In genomic region chr14:61274414-61275198, GRCm38 (mm10) we compare ENCODE assay signal across 8 mouse cellular contexts. TPM values are rescaled to one million over a fixed set of nuclear protein-coding genes. Genes with fewer than 3 reads are reported as not detected.
DNase-seq lines count a peak whose midpoint lies in the region; ATAC-seq and TF ChIP-seq lines count a peak whose summit lies in the region.

No protein-coding gene starts in this region.

- no peak overlapping the region for H3K9ac ChIP-seq in hindbrain, embryonic 12.5 days

- no peak overlapping the region for H3K27ac ChIP-seq in hindbrain, embryonic 12.5 days
- no peak overlapping the region for H3K27ac ChIP-seq in midbrain, embryonic 10.5 days (replicated peaks)

- WGBS in hindbrain, embryonic 12.5 days = 9% methylated on average over 38 of the region's 38 CpGs
- 10% methylated on average over 38 of the region's 38 CpGs for WGBS in midbrain, embryonic 10.5 days

- TF ChIP-seq CTCF in E14TG2a.4 (conservative IDR thresholded peaks at IDR 0.05; ENCODE audit: low read length) = no peak

- H3K9me3 ChIP-seq in E14TG2a.4 (ENCODE audit: low read length) = peaks cover 4% of the 10 kb centered on the region; the same call in 1 of the 2 replicates
- no peaks in the 10 kb centered on the region for H3K9me3 ChIP-seq in hindbrain, embryonic 12.5 days (replicated peaks)
- no peaks in the 10 kb centered on the region for H3K9me3 ChIP-seq in midbrain, embryonic 10.5 days (replicated peaks)

- no peak for ATAC-seq in hindbrain, embryonic 12.5 days (ENCODE audit: low FRiP score)
- ATAC-seq in activated CD4-positive, CD25-positive, alpha-beta regulatory T cell, adult 4 months = no peak

- peaks cover 9% of the 10 kb centered on the region; the same call in 1 of the 2 replicates for H3K4me1 ChIP-seq in E14TG2a.4 (replicated peaks; ENCODE audit: low read depth, low read length)
- peaks cover 13% of the 10 kb centered on the region for H3K4me1 ChIP-seq in hindbrain, embryonic 12.5 days
- H3K4me1 ChIP-seq in midbrain, embryonic 10.5 days = peaks cover 15% of the 10 kb centered on the region

- peak overlapping the region; percentile 74 for H3K4me3 ChIP-seq in E14TG2a.4 (replicated peaks; ENCODE audit: low read length)
- H3K4me3 ChIP-seq in hindbrain, embryonic 12.5 days = peak overlapping the region; percentile 17
- peak overlapping the region; percentile 38 for H3K4me3 ChIP-seq in midbrain, embryonic 10.5 days

- H3K4me2 ChIP-seq in hindbrain, embryonic 12.5 days (replicated peaks) = peak overlapping the region; percentile 39

- DNase-seq in R1 (ENCODE audit: low read depth, low spot score) = peak; percentile 11
- peak; percentile 14 for DNase-seq in midbrain, embryonic 10.5 days (ENCODE audit: low spot score)
- DNase-seq in yolk sac, embryonic 10.5 days (ENCODE audit: low spot score) = no peak
- DNase-seq in natural killer cell, adult 2 months (ENCODE audit: low spot score in 2 of 2) = no peak
- DNase-seq in spleen, adult 18-20 months = no peak

- peaks cover 31% of the 10 kb centered on the region for H3K27me3 ChIP-seq in E14TG2a.4 (ENCODE audit: insufficient read depth, low read length)
- peaks cover 39% of the 10 kb centered on the region for H3K27me3 ChIP-seq in hindbrain, embryonic 12.5 days
- peaks cover 56% of the 10 kb centered on the region for H3K27me3 ChIP-seq in midbrain, embryonic 10.5 days (ENCODE audit: low read depth, poor library complexity, severe bottlenecking)

- no peaks in the 10 kb centered on the region for H3K36me3 ChIP-seq in E14TG2a.4 (ENCODE audit: insufficient read depth, low read length)
- no peaks in the 10 kb centered on the region for H3K36me3 ChIP-seq in hindbrain, embryonic 12.5 days
- no peaks in the 10 kb centered on the region for H3K36me3 ChIP-seq in midbrain, embryonic 10.5 days

RNA-seq across cellular contexts. Expression of gene Sgcg, which starts 16.3 kb away (rescaled TPM):
- 0.15 and 1.3 TPM in 2 replicates for polyA plus RNA-seq in hindbrain, embryonic 12.5 days (2016; fragmentation: Nextera tagmentation; extraction: Ambion mirVana)
- polyA plus RNA-seq in midbrain, embryonic 10.5 days (2016; fragmentation: Nextera tagmentation; extraction: Ambion mirVana) = not detected in 2 replicates
- not detected for polyA plus RNA-seq in activated CD4-positive, CD25-positive, alpha-beta regulatory T cell, adult 4 months (2017; shearing (Covaris generic))

RNA-seq across cellular contexts. Expression of gene Arl11, which starts 34.9 kb away (rescaled TPM):
- 0.52 and 0.77 TPM in 2 replicates for polyA plus RNA-seq in hindbrain, embryonic 12.5 days (2016; fragmentation: Nextera tagmentation; extraction: Ambion mirVana)
- polyA plus RNA-seq in midbrain, embryonic 10.5 days (2016; fragmentation: Nextera tagmentation; extraction: Ambion mirVana) = 0.15 and 0.56 TPM in 2 replicates
- polyA plus RNA-seq in activated CD4-positive, CD25-positive, alpha-beta regulatory T cell, adult 4 months (2017; shearing (Covaris generic)) = under 1 TPM; 0.60 to 0.65 TPM

Comparison
In these comparisons a context has a peak if more than half of its experiments do, and no peak if none do; other contexts are left out.
1. H3K4me3 ChIP-seq: peak in every context shown above with its lines; median percentile 74 in E14TG2a.4; 38 in midbrain, embryonic 10.5 days; 17 in hindbrain, embryonic 12.5 days.
2. DNase-seq: peak in R1 (single experiment) and midbrain, embryonic 10.5 days (single experiment); none in yolk sac, embryonic 10.5 days (single experiment), natural killer cell, adult 2 months (0 of 2) and spleen, adult 18-20 months (0 of 2).